Mouse (Mus musculus) adipocyte (in vitro differentiated cells): ENCODE results near the gene Cdc27.
A peak's percentile ranks its signal among the peaks of the same experiment; 100 is the strongest.

Source experiments
- DNase-seq: peaks from one replicate; pipeline ENCODE4 v3.0.0-alpha.2; 2016; ENCODE audit warnings: low spot score

Cdc27 gene

DNA sequence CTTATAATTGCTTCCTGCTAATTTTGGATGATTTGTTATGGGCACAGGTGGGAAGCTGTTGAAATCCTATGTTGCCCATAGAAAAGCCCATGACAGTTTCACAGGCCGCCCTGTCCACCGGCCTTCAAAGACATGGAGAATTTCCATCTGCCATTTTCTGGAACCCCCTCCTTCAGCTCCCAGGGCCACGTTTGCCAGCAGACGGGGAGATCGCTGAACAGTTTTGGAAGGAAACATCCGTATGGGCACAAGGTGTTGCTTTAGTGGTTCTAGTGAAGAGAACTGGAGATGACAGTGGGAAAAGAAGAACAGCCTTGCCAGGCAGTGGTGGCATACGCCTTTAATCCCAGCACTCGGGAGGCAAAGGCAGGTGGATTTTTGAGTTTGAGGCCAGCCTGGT is 68.4 kb downstream of the Cdc27 start:
- no peak for DNase-seq

GRCm38 (mm10) chr11:104479505-104479904 is 70.9 kb downstream of the Cdc27 start:
- DNase-seq, result no peak

- peak; percentile 92 for DNase-seq
Observed at GRCm38 (mm10) chr11:104469371-104469835, 81.0 kb downstream of the Cdc27 start.

DNA sequence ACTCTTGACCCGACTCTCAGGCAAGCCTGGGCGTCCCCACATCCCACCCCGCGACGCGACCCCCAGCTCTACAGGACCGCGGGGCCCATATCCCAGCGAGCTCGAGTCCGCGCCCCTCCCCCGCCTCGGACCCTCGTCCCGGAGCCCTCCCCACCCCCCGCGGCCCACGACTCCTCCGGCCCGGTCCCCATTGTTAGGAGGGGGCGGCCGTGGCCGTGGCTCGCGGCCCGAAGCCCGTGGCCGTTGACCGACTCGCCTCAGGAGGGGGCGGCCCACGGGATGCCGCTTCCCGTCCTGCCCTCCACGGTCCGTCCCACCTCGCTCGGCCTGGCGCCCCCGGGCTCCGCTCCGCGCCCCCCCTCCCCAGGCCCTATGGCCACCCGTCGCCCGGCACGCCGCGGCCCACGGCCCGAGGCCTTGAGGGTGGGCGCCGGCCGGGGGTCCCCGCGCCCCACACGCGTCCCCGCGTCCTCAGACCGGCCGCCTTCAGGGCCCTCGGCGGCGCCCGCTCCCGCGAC is 81.6 kb downstream of the Cdc27 start, which contains the start of gene Kansl1:
Gene Kansl1 (minus strand): TSS at position 111 of the 518 bp plus-strand sequence.
- no peak for DNase-seq

- DNase-seq, result no peak
Observed at GRCm38 (mm10) chr11:104467698-104468097, 82.7 kb downstream of the Cdc27 start.

- peak; percentile 88 for DNase-seq
Observed at GRCm38 (mm10) chr11:104461551-104461950, 88.9 kb downstream of the Cdc27 start.

DNA sequence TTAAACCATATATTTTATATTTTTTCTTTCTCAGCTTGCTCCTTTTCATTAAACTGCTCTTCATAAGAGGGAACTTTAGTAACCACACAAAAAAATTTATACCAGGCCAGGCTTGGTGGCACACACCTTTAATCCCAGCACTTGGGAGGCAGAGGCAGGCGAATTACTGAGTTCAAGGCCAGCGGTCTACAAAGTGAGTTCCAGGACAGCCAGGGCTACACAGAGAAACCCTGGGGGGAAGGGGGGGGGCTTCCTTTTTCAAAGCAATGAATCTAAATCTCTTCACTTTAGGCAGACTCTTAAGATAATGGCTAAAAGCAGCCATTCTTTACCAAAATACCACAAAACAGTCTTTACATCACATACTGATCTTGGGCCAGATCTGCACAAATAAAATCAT is 90.7 kb downstream of the Cdc27 start:
- no peak for DNase-seq

DNA sequence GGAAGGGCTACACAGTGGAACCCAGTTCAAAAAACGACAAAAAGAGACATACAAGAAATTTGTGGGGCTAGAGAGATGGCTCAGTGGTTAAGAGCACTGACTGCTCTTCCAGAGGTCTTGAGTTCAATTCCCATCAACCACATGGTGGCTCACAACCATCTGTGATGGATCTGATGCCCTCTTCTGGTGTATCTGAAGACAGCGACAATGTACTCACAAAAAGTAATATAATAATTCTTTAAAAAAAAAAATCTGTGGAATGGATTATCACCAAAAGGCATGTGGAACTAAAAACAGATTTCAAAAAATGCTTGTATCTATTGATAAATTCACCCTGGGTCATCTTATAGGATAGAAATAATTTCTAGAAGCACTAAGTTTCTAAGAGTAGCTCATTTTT is 91.9 kb downstream of the Cdc27 start:
- no peak for DNase-seq
